Mouse (Mus musculus): ENCODE data around the gene Rhpn2. TPM values are rescaled to one million over a fixed set of nuclear protein-coding genes. Genes with fewer than 3 reads are reported as not detected.

Rhpn2 gene
- polyA plus RNA-seq (2012; fragmentation: generic; extraction: Trizol): under 1 TPM; 0.42 to 0.97 TPM

GRCm38 (mm10) chr7:35333692-35334526, at the start of gene Rhpn2:
Gene Rhpn2 (plus strand): TSS chr7:35334170.

GRCm38 (mm10) chr7:35317729-35318609, 16.0 kb upstream of the Rhpn2 start, which contains the start of gene Gpatch1:
Gene Gpatch1 (minus strand): TSS chr7:35318440.

GRCm38 (mm10) chr7:35396542-35397168, 62.7 kb downstream of the Rhpn2 start, which contains the start of the genes Faap24 and Cep89:
Gene Faap24 (minus strand): TSS chr7:35396836.
Gene Cep89 (plus strand): TSS chr7:35397035.

Other genes with a start within 250 kb of the Rhpn2 start
- gene Cebpa, start 214.9 kb upstream of the Rhpn2 start, polyA plus RNA-seq (2012; fragmentation: generic; extraction: Trizol): 1 to 10 TPM in 1 of 2 experiments, under 1 TPM in 1; 0.57 to 4.2 TPM
- not detected for gene Slc7a10, start 147.8 kb upstream of the Rhpn2 start, polyA plus RNA-seq (2012; fragmentation: generic; extraction: Trizol)
- gene Lrp3, start 118.7 kb upstream of the Rhpn2 start, polyA plus RNA-seq (2012; fragmentation: generic; extraction: Trizol): under 1 TPM; 0.01 to 0.06 TPM
- gene Gpatch1, start 15.7 kb upstream of the Rhpn2 start, polyA plus RNA-seq (2012; fragmentation: generic; extraction: Trizol): 1 to 10 TPM; 1.4 to 8.1 TPM
- gene Faap24, start 62.7 kb downstream of the Rhpn2 start, polyA plus RNA-seq (2012; fragmentation: generic; extraction: Trizol): 10 to 100 TPM; 10.1 to 11.8 TPM
- gene Cep89, start 62.9 kb downstream of the Rhpn2 start, polyA plus RNA-seq (2012; fragmentation: generic; extraction: Trizol): 10 to 100 TPM; 16.5 to 45.1 TPM
- gene Slc7a9, start 114.6 kb downstream of the Rhpn2 start, polyA plus RNA-seq (2012; fragmentation: generic; extraction: Trizol): not detected
- not detected for gene Tdrd12, start 203.6 kb downstream of the Rhpn2 start, polyA plus RNA-seq (2012; fragmentation: generic; extraction: Trizol)
- gene Nudt19, start 222.1 kb downstream of the Rhpn2 start, polyA plus RNA-seq (2012; fragmentation: generic; extraction: Trizol): 10 to 100 TPM in 1 of 2 experiments, 1 to 10 TPM in 1; 8.2 to 22.5 TPM